9 mouse cellular contexts compared by ENCODE assay signal in the genomic region with DNA sequence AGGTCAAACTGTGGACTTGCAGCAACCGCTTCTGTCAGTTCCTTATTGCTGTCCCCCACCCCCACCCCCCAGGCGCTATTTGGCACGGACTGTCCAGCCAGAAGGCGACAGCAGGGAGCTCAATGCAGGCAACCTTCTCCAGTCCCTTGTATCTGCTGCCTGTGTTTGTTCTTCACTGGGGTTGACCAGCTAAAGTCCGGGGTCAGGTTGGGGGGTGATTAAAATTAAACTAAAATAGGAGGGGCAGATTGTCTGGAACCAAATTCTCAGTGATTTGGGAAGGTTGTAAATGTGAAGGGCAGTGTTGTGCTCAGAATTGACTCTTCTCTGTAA. TPM values are rescaled to one million over a fixed set of nuclear protein-coding genes. Genes with fewer than 3 reads are reported as not detected.
A peak's percentile ranks its signal among the peaks of the same experiment; 100 is the strongest.
DNase-seq lines count a peak whose midpoint lies in the region; ATAC-seq lines count a peak whose summit lies in the region.
"Had no signal": no experiment of that assay in that cellular context is flagged by ENCODE, and none has a peak within 500 bp of the region (broad histone marks: within the 10 kb centered on the region; RNA-seq: fewer than 3 reads in every experiment).

No protein-coding gene starts in this region.

- H3K4me2 ChIP-seq in heart, embryonic 14.5 days (ENCODE audit: low read length) = peak overlapping the region; percentile 90
- H3K4me2 ChIP-seq in embryonic facial prominence, embryonic 14.5 days (ENCODE audit: low read depth, low read length) = peak overlapping the region; percentile 92
- peak overlapping the region; percentile 54 for H3K4me2 ChIP-seq in midbrain, embryonic 15.5 days

- H3K27me3 ChIP-seq in heart, embryonic 14.5 days (ENCODE audit: control insufficient read depth, insufficient read depth, low read length) = peaks cover 26% of the 10 kb centered on the region
- H3K27me3 ChIP-seq in embryonic facial prominence, embryonic 14.5 days (replicated peaks; ENCODE audit: control insufficient read depth, insufficient read depth, low read length) = peaks cover 23% of the 10 kb centered on the region; the same call in 1 of the 2 replicates
- no peaks in the 10 kb centered on the region for H3K27me3 ChIP-seq in midbrain, embryonic 15.5 days (replicated peaks)

- H3K4me1 ChIP-seq in heart, embryonic 14.5 days (ENCODE audit: control insufficient read depth in 2 of 2, insufficient read depth in 2 of 2, low read length in 2 of 2) = peaks cover 3 to 9% of the 10 kb centered on the region in 2 experiments; a peak in 3 of 4 replicates
- H3K4me1 ChIP-seq in embryonic facial prominence, embryonic 14.5 days (ENCODE audit: control insufficient read depth, insufficient read depth, low read length) = 0 out of 2 replicates have a peak, but pooled peaks cover 2% of the 10 kb centered on the region
- peaks cover 8% of the 10 kb centered on the region for H3K4me1 ChIP-seq in midbrain, embryonic 15.5 days

- no peaks in the 10 kb centered on the region for H3K36me3 ChIP-seq in heart, embryonic 14.5 days (ENCODE audit: control insufficient read depth, insufficient read depth, low read length)
- no peaks in the 10 kb centered on the region for H3K36me3 ChIP-seq in embryonic facial prominence, embryonic 14.5 days (ENCODE audit: control insufficient read depth, insufficient read depth, low read length)
- no peaks in the 10 kb centered on the region for H3K36me3 ChIP-seq in midbrain, embryonic 15.5 days (replicated peaks)

- DNase-seq in heart, adult 8-10 months (ENCODE audit: low spot score) = no peak
- no peak for DNase-seq in embryonic facial prominence, embryonic 14.5 days (ENCODE audit: low spot score)
- DNase-seq in kidney, adult 8-10 months = peak; percentile 78
- DNase-seq in urinary bladder, postnatal 14 days (ENCODE audit: low spot score) = no peak
- no peak for DNase-seq in thymus, postnatal 4 days
- DNase-seq in gastrocnemius, postnatal 14 days = no peak

- intact Hi-C loops in gastrocnemius, postnatal 14 days (cut with DNase I; ENCODE audit: low total_unique reads) = no loop called here

- H3K27ac ChIP-seq in heart, embryonic 14.5 days (replicated peaks in 1 of 2; ENCODE audit: control insufficient read depth in 1 of 2, insufficient read depth in 1 of 2, low read depth in 2 of 2, low read length in 2 of 2) = no peak overlapping the region
- no peak overlapping the region for H3K27ac ChIP-seq in embryonic facial prominence, embryonic 14.5 days (replicated peaks; ENCODE audit: low read depth, low read length)
- H3K27ac ChIP-seq in midbrain, embryonic 15.5 days = peak overlapping the region; percentile 95

- peak overlapping the region; percentile 36 to 46; a peak in 3 of 4 replicates for H3K4me3 ChIP-seq in heart, embryonic 14.5 days (ENCODE audit: control insufficient read depth in 1 of 2, insufficient read depth in 1 of 2, low read depth in 1 of 2, low read length in 2 of 2)
- H3K4me3 ChIP-seq in embryonic facial prominence, embryonic 14.5 days (ENCODE audit: low read depth, low read length) = peak overlapping the region; percentile 53
- H3K4me3 ChIP-seq in midbrain, embryonic 15.5 days = peak overlapping the region; percentile 59
- H3K4me3 ChIP-seq: erythroblast, embryonic 14.5 days had no signal

- H3K9ac ChIP-seq in heart, embryonic 14.5 days (ENCODE audit: low read length) = no peak overlapping the region
- H3K9ac ChIP-seq in embryonic facial prominence, embryonic 14.5 days (ENCODE audit: low read depth, low read length) = 0 out of 2 replicates have a peak overlapping the region, but pooled peaks have one; percentile 6
- peak overlapping the region; percentile 75 for H3K9ac ChIP-seq in midbrain, embryonic 15.5 days

- no peaks in the 10 kb centered on the region for H3K9me3 ChIP-seq in heart, embryonic 14.5 days (ENCODE audit: control insufficient read depth, low read length)
- H3K9me3 ChIP-seq in embryonic facial prominence, embryonic 14.5 days (ENCODE audit: control insufficient read depth, low read length) = no peaks in the 10 kb centered on the region
- H3K9me3 ChIP-seq in midbrain, embryonic 15.5 days = no peaks in the 10 kb centered on the region

- ATAC-seq in heart, embryonic 14.5 days (ENCODE audit: insufficient number of reproducible peaks, insufficient read depth, low FRiP score, low read depth) = no peak
- ATAC-seq in embryonic facial prominence, embryonic 14.5 days (ENCODE audit: low read depth) = peak; percentile 28; the same call in 1 of the 2 replicates
- ATAC-seq in midbrain, embryonic 15.5 days (replicated peaks) = no peak; the same call in 1 of the 2 replicates

- WGBS in heart, embryonic 14.5 days = 5% methylated on average over 5 of the region's 5 CpGs
- WGBS in embryonic facial prominence, embryonic 14.5 days = 3% methylated on average over 5 of the region's 5 CpGs
- WGBS in midbrain, embryonic 15.5 days = under 1% methylated on average over 5 of the region's 5 CpGs

RNA-seq across cellular contexts. Expression of gene Fut9, which starts 0.2 kb away (rescaled TPM):
- 0.04 and 0.05 TPM in 2 replicates for polyA plus RNA-seq in heart, embryonic 14.5 days (2014; fragmentation: Nextera tagmentation; extraction: Ambion mirVana)
- under 1 TPM in 1 of 4 experiments, not detected in 3; 0.03 TPM for total RNA-seq in heart, adult 8-10 months (2022)
- 0.59 and 0.77 TPM in 2 replicates for polyA plus RNA-seq in embryonic facial prominence, embryonic 14.5 days (2014; fragmentation: Nextera tagmentation; extraction: Ambion mirVana)
- 12.4 and 14.3 TPM in 2 replicates for polyA plus RNA-seq in midbrain, embryonic 15.5 days (2015; fragmentation: Nextera tagmentation; extraction: Ambion mirVana)
- under 1 TPM in 1 of 2 experiments, not detected in 1; 0.02 TPM for total RNA-seq in gastrocnemius, postnatal 14 days (2021)
- polyA plus RNA-seq: erythroblast, embryonic 14.5 days had no signal

Comparison
In these comparisons a context has a peak if more than half of its experiments do, and no peak if none do; other contexts are left out.
1. DNase-seq: peak in kidney, adult 8-10 months (2 of 2); none in heart, adult 8-10 months (single experiment), embryonic facial prominence, embryonic 14.5 days (single experiment), urinary bladder, postnatal 14 days (single experiment), thymus, postnatal 4 days (single experiment) and gastrocnemius, postnatal 14 days (single experiment).
2. Peak in every context shown above with its lines, with median percentiles within 50 percentile points of each other: H3K4me2 ChIP-seq and H3K4me3 ChIP-seq.